Mouse (Mus musculus) heart, embryonic 15.5 days (tissue): Measurements from ENCODE around the gene Ttbk2. TPM values are rescaled to one million over a fixed set of nuclear protein-coding genes. Genes with fewer than 3 reads are reported as not detected.

ENCODE experiments used
- ATAC-seq: fragments of 200-750 bp; cut with Nextera tagmentation; replicated peaks from 2 replicates; pipeline ENCODE4 v1.8.0; 2017; ENCODE audit warnings: low read depth, moderate TSS enrichment; ENCODE audit not compliant: insufficient number of reproducible peaks, insufficient read depth, low FRiP score
- H3K27ac ChIP-seq: fragments of 300-500 bp; sonication (generic); 2 replicates; pipeline ENCODE4 v1.5.1; 2015; ENCODE audit warnings: mild to moderate bottlenecking, inconsistent platforms
- H3K27me3 ChIP-seq: fragments of 300-500 bp; sonication (generic); 2 replicates; pipeline ENCODE4 v1.6.1; 2015; ENCODE audit warnings: inconsistent platforms
- H3K36me3 ChIP-seq: fragments of 300-500 bp; sonication (generic); 2 replicates; pipeline ENCODE4 v1.6.1; 2015; ENCODE audit warnings: mild to moderate bottlenecking, inconsistent platforms
- H3K4me1 ChIP-seq: fragments of 300-500 bp; sonication (generic); replicated peaks from 2 replicates; pipeline ENCODE4 v1.6.1; 2015; ENCODE audit warnings: inconsistent platforms
- H3K4me2 ChIP-seq: fragments of 300-500 bp; sonication (generic); 2 replicates; pipeline ENCODE4 v1.6.1; 2015; ENCODE audit warnings: inconsistent platforms, mild to moderate bottlenecking, moderate library complexity
- H3K4me3 ChIP-seq: fragments of 300-500 bp; sonication (generic); 2 replicates; pipeline ENCODE4 v1.5.1; 2015; ENCODE audit warnings: mild to moderate bottlenecking, inconsistent platforms
- H3K9ac ChIP-seq: fragments of 300-500 bp; sonication (generic); 2 replicates; pipeline ENCODE4 v1.6.1; 2015; ENCODE audit warnings: mild to moderate bottlenecking, inconsistent platforms
- H3K9me3 ChIP-seq: fragments of 300-500 bp; sonication (generic); replicated peaks from 2 replicates; pipeline ENCODE4 v1.6.1; 2016; ENCODE audit warnings: inconsistent platforms
- WGBS: fragments of 180-500 bp; shearing (Covaris S2); methylation state at CpG from one replicate; pipeline ENCODE4 v1.1.7; 2015; ENCODE audit warnings: mixed read lengths; 5-methylcytosine and 5-hydroxymethylcytosine counted together
- polyA plus RNA-seq: library from polyadenylated mRNA; unstranded; fragments of >200 nt; fragmentation: Nextera tagmentation; extraction: Ambion mirVana; gene quantifications from 2 replicates; pipeline ENCODE4 v1.2.1, GENCODE M21; 2015

Gene Ttbk2
- polyA plus RNA-seq: 2.4 and 2.9 TPM in 2 replicates

GRCm38 (mm10) chr2:120850424-120851082 is at the start of gene Ttbk2:
TSS of gene Ttbk2 (minus strand) at chr2:120850604.
- H3K4me1 ChIP-seq: peaks cover 8% of the 10 kb centered on the region; the same call in 1 of the 2 replicates

GRCm38 (mm10) chr2:120896361-120896760 is 46.0 kb upstream of the Ttbk2 start:
- Histone ChIP-seq H3K4me1 (no peaks in the 10 kb centered on the region), H3K27ac (no peak overlapping the region), H3K27me3 (no peaks in the 10 kb centered on the region), H3K9ac (no peak overlapping the region), H3K4me2 (no peak overlapping the region), H3K36me3 (peaks cover 59% of the 10 kb centered on the region), H3K9me3 (no peaks in the 10 kb centered on the region), H3K4me3 (no peak overlapping the region)
- no peak for ATAC-seq
- 93% methylated on average over 3 of the region's 3 CpGs for WGBS

More at GRCm38 (mm10) chr2:120850424-120851082, at the start of gene Ttbk2:
- Histone ChIP-seq H3K4me3 (peak within 1 kb of the TSS; percentile 99), H3K9me3 (no peaks in the 10 kb centered on the region), H3K36me3 (no peaks in the 10 kb centered on the region), H3K4me2 (peak within 1 kb of the TSS; percentile 90), H3K27me3 (no peaks in the 10 kb centered on the region), H3K27ac (peak within 1 kb of the TSS; percentile 76), H3K9ac (peak within 1 kb of the TSS; percentile 93)
- ATAC-seq: peak; percentile 100
- WGBS: 1% methylated on average over 39 of the region's 39 CpGs

GRCm38 (mm10) chr2:120887601-120888000 is 37.2 kb upstream of the Ttbk2 start:
- ATAC-seq: no peak
- H3K9ac ChIP-seq: no peak overlapping the region
- H3K27me3 ChIP-seq: no peaks in the 10 kb centered on the region
- H3K9me3 ChIP-seq: no peaks in the 10 kb centered on the region
- H3K4me2 ChIP-seq: no peak overlapping the region
- no peaks in the 10 kb centered on the region for H3K4me1 ChIP-seq
- H3K36me3 ChIP-seq: peaks cover 65% of the 10 kb centered on the region
- WGBS: 86% methylated on average over 5 of the region's 5 CpGs
- H3K4me3 ChIP-seq: no peak overlapping the region
- no peak overlapping the region for H3K27ac ChIP-seq

GRCm38 (mm10) chr2:120873192-120873591 is 22.8 kb upstream of the Ttbk2 start:
- Histone ChIP-seq H3K36me3 (peaks cover 29% of the 10 kb centered on the region), H3K4me2 (no peak overlapping the region)
- no peak for ATAC-seq

GRCm38 (mm10) chr2:120871447-120872336 is 21.3 kb upstream of the Ttbk2 start:
- peak; percentile 73 for ATAC-seq
- peak overlapping the region; percentile 85 for H3K27ac ChIP-seq
- H3K36me3 ChIP-seq: peaks cover 22% of the 10 kb centered on the region
- H3K4me1 ChIP-seq: peaks cover 20% of the 10 kb centered on the region
- no peak overlapping the region for H3K4me3 ChIP-seq
- no peak overlapping the region for H3K9ac ChIP-seq
- WGBS: 34% methylated on average over 9 of the region's 9 CpGs
- no peaks in the 10 kb centered on the region for H3K27me3 ChIP-seq
- H3K4me2 ChIP-seq: no peak overlapping the region
- no peaks in the 10 kb centered on the region for H3K9me3 ChIP-seq

More at GRCm38 (mm10) chr2:120873192-120873591, 22.8 kb upstream of the Ttbk2 start:
- no peak overlapping the region for H3K27ac ChIP-seq
- WGBS: 74% methylated on average over 2 of the region's 2 CpGs
- peaks cover 20% of the 10 kb centered on the region for H3K4me1 ChIP-seq
- H3K9ac ChIP-seq: no peak overlapping the region
- H3K4me3 ChIP-seq: no peak overlapping the region
- no peaks in the 10 kb centered on the region for H3K27me3 ChIP-seq
- no peaks in the 10 kb centered on the region for H3K9me3 ChIP-seq

- peaks cover 20% of the 10 kb centered on the region for H3K4me1 ChIP-seq
- no peak overlapping the region for H3K27ac ChIP-seq
Observed at GRCm38 (mm10) chr2:120867336-120867735, 16.9 kb upstream of the Ttbk2 start.

GRCm38 (mm10) chr2:120866561-120866960 is 16.2 kb upstream of the Ttbk2 start:
- 10% methylated on average over 1 of the region's 1 CpGs for WGBS
- no peaks in the 10 kb centered on the region for H3K9me3 ChIP-seq
- no peak overlapping the region for H3K4me2 ChIP-seq
- H3K27me3 ChIP-seq: no peaks in the 10 kb centered on the region
- peaks cover 50% of the 10 kb centered on the region for H3K36me3 ChIP-seq
- H3K4me1 ChIP-seq: peaks cover 15% of the 10 kb centered on the region
- no peak overlapping the region for H3K9ac ChIP-seq
- no peak for ATAC-seq
- no peak overlapping the region for H3K4me3 ChIP-seq
- no peak overlapping the region for H3K27ac ChIP-seq

More at GRCm38 (mm10) chr2:120867336-120867735, 16.9 kb upstream of the Ttbk2 start:
- Histone ChIP-seq H3K9me3 (no peaks in the 10 kb centered on the region), H3K4me3 (no peak overlapping the region), H3K9ac (no peak overlapping the region), H3K4me2 (no peak overlapping the region), H3K36me3 (peaks cover 44% of the 10 kb centered on the region), H3K27me3 (no peaks in the 10 kb centered on the region)
- 81% methylated on average over 5 of the region's 5 CpGs for WGBS
- no peak for ATAC-seq

- Histone ChIP-seq H3K9ac (no peak overlapping the region), H3K4me1 (no peaks in the 10 kb centered on the region), H3K4me2 (no peak overlapping the region), H3K4me3 (no peak overlapping the region), H3K9me3 (no peaks in the 10 kb centered on the region), H3K27me3 (no peaks in the 10 kb centered on the region), H3K27ac (no peak overlapping the region), H3K36me3 (peaks cover 54% of the 10 kb centered on the region)
- WGBS: 96% methylated on average over 1 of the region's 1 CpGs
- no peak for ATAC-seq
Observed at GRCm38 (mm10) chr2:120863389-120863788, 13.0 kb upstream of the Ttbk2 start.

- Histone ChIP-seq H3K4me1 (no peaks in the 10 kb centered on the region), H3K9me3 (no peaks in the 10 kb centered on the region), H3K36me3 (peaks cover 45% of the 10 kb centered on the region), H3K4me3 (no peak overlapping the region), H3K27ac (no peak overlapping the region), H3K27me3 (no peaks in the 10 kb centered on the region), H3K4me2 (no peak overlapping the region), H3K9ac (no peak overlapping the region)
- 70% methylated on average over 1 of the region's 1 CpGs for WGBS
- no peak for ATAC-seq
Observed at GRCm38 (mm10) chr2:120860699-120861098, 10.3 kb upstream of the Ttbk2 start.

GRCm38 (mm10) chr2:120858131-120858530 is 7.7 kb upstream of the Ttbk2 start:
- Histone ChIP-seq H3K27ac (no peak overlapping the region), H3K4me3 (no peak overlapping the region), H3K27me3 (no peaks in the 10 kb centered on the region), H3K9me3 (no peaks in the 10 kb centered on the region), H3K4me1 (no peaks in the 10 kb centered on the region), H3K4me2 (no peak overlapping the region), H3K9ac (no peak overlapping the region), H3K36me3 (peaks cover 26% of the 10 kb centered on the region)
- no peak for ATAC-seq
- 86% methylated on average over 3 of the region's 3 CpGs for WGBS

GRCm38 (mm10) chr2:120853151-120853550 is 2.7 kb upstream of the Ttbk2 start:
- H3K27ac ChIP-seq: no peak overlapping the region
- no peak for ATAC-seq
- no peaks in the 10 kb centered on the region for H3K9me3 ChIP-seq
- H3K27me3 ChIP-seq: no peaks in the 10 kb centered on the region
- 70% methylated on average over 3 of the region's 3 CpGs for WGBS
- no peak overlapping the region for H3K4me2 ChIP-seq
- peaks cover 8% of the 10 kb centered on the region; the same call in 1 of the 2 replicates for H3K4me1 ChIP-seq
- no peak overlapping the region for H3K9ac ChIP-seq
- H3K4me3 ChIP-seq: no peak overlapping the region
- no peaks in the 10 kb centered on the region for H3K36me3 ChIP-seq
